Mouse (Mus musculus) retina, postnatal 7 days (tissue): ENCODE measurements around the gene Erf.

Source experiments
- DNase-seq: peaks from one replicate; pipeline ENCODE4 v3.0.0-alpha.2; 2012; ENCODE audit warnings: low read depth, low spot score

Gene Erf

GRCm38 (mm10) chr7:25238829-25239623 is 11.5 kb downstream of the Erf start:
- DNase-seq: peak; percentile 79

DNA sequence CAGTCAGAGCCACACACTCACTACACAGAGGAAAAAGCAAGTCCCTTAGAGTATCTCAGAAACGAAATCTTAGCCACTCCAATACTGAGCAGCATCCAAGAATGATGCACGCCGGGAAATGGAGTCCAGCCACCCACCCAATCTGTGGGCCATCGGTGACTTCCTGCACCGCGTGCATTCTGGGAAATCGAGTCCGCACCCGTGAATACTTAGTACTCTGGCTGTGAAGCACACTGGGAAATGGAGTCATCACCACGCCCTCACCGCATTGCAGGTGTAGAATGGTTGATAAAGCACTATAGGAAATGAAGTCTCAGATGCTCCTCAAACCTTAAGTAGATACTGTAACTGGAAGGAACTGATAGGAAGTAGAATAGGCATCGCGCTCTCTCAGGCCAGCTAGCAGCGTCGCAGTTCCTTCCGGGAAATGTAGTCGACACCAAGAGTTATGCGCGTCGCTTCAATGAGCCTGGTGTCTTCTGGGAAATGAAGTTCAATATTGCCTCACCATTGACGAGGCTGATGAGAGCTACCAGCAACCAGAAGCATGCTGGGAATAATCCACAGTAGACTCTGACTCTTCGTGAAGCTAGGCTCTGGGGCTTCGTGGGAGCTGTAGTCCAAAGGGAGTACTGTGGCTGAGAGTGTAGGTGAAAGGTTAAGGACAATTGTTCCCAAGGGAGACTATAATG is 12.4 kb downstream of the Erf start:
- DNase-seq: peak; percentile 92

DNA sequence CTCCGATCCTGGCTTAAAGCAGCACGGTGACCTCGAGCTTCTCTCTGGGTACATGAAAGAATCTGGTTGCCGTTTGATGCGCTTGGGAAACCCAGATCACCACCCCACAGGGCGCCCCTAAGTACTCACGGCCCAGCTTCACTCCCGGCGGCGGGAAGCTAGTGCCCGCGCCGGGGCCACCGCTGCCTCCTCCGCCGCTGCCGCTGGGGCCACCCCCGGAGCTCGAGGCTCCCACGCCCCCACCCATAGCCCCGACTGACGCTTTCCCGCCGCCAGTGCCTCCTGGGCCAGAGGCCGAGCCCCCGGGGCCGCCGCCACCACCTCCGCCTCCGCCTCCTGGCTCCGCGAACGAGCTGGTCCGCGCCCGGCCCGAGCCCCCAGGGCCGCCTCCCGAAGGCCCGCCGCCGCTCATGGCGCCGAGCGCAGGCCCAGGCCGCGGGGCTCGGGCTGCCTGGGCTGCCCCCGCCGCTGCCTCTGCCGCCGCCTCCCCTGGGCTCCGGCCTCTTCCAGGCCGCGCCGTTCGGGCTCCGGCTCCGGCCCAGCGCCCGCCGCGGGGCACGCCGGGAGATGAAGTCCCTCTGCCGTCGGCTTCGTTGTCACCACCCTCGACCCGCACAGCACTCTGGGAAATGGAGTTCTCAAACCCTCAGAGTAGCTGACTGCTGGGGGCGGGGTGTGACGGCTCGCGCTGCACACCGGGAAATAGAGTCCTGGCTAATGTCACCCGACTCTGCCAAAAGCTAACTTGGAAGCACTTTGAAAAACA is 13.1 kb downstream of the Erf start, which contains the start of gene Gsk3a:
Gsk3a (minus strand) TSS at position 603 of the 766 bp plus-strand sequence.
- DNase-seq: peak; percentile 98

DNA sequence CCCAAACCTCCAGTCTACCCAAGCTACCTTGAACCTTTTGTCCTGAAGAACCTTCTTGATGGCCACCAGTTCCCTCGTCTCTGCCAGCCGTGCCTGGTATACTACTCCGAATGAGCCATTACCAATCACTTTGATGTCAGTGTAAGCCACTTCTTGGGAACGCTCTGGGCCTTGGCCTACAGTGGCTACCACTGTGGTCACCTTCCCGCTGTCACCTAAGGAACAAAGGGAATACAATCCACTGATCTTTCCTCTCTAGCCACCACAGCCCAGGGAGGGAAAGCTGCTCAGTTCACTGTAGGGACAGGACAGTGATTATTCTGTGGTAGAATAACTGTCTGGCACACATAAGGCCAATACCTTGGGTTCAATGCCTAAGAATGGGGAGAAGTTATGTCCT is 15.0 kb downstream of the Erf start:
- no peak for DNase-seq

DNA sequence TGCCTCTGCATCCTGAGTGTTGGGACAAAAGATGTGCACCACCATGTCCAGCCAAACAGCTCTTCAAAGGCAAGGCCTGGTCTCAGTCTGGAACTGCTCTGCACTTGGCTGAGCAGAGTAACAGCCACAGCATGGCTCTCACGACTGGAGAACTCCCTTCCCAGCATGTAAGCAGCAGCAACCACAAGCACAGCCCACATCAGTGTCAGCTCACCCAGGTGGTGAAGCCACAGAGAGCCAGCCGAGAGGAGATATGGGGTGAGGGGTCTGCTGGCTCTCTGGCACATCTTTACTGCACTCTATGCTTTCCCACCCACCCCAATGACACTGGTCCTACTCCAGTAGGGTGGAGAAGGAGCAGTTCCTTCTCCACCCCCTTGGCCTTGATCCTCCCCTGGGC is 17.5 kb downstream of the Erf start:
- no peak for DNase-seq

DNA sequence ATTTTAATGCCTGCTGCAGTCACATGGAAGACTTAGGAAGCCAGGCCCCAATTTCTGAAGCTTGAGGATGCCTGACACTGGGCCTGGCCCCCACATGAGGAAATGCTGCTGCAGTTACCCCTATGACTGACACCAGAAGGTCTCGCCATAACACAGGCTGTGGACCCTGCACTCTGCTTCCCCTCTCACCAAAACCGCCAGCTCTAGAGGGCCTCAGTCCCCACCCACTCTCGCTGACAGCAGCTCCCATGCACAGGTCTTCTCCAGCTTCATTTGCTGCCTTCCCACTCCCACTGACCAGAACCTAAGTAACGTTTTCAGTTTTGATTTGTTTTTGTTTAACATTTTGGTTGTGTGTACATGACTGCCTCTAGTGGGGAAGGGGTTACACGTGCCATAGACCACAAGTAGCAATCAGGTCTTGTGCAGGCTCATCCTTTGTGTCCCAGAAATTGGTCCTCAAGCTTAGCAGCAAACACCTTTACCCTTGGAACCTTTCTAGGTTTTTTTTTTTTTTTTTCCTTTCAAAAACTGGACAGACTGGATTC is 18.4 kb downstream of the Erf start:
- no peak for DNase-seq

DNA sequence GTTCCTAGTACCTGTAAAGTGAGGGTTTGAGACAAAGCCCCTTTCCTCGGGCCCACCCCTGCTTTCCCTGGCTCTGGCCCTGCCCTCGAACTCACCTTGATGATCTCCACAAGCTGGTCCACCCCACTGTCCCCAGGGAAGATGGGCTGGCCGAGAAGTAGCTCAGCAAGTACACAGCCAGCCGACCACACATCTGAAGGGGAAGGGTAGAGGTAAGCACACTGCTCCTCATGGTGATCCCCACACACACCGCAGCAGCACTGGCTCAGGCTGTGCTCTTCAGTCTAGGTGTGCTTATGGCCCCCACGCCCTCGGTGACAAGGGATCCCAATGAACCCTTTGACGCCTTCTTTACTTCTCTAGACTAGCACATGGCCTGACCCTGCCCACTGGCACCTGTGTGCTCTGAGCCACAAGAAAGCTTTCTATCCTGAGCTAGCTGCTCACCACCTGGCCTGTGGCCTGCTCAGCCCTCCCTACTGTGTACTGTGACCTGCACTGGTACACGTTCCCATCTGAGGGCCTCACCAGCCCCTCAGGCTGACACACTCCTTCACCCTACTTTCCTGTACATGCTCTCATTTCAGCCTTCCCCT is 19.8 kb downstream of the Erf start:
- no peak for DNase-seq

DNA sequence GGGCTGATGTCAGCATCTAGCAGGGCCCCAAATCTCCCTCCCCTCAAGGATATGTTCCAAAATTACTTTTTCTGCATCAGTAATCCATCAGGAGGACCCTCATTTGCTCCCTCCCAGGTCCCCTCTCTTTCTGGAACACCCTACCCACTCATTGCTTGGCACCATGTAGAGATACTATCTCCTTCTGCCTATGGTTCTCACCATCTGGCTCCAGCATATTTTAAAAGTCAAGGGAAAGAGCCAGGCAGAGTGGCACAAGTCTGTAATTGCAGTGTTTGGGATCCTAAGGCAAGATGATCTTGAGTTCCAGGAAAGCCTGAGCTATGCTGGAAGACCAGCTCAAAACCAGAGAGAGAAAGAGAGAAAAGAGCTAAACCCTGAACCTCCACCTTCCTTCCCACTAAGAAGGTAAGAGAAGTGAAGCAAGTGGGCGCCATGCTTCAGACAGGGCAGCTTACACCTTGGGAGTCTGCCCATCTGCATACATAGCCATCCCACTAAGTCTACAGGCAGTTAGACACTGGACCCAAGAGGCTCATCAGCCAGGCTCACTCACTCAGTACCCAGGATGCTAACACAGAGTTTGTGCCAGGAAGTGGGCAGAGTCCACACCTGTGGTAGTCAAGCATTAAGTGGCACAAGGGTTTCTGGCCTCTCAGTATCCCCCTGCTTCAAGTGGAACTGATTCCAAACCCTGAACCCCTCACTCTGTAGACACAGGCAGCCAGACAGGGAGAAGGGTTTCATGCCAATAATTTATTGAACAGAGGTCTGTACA is 22.8 kb downstream of the Erf start:
- no peak for DNase-seq

- DNase-seq: no peak
Measured at GRCm38 (mm10) chr7:25222275-25222967, 28.1 kb downstream of the Erf start.

- peak; percentile 98 for DNase-seq
Measured at GRCm38 (mm10) chr7:25221102-25221883, 29.3 kb downstream of the Erf start, which contains the start of gene Zfp526. Zfp526 (plus strand) TSS chr7:25221425.

DNA sequence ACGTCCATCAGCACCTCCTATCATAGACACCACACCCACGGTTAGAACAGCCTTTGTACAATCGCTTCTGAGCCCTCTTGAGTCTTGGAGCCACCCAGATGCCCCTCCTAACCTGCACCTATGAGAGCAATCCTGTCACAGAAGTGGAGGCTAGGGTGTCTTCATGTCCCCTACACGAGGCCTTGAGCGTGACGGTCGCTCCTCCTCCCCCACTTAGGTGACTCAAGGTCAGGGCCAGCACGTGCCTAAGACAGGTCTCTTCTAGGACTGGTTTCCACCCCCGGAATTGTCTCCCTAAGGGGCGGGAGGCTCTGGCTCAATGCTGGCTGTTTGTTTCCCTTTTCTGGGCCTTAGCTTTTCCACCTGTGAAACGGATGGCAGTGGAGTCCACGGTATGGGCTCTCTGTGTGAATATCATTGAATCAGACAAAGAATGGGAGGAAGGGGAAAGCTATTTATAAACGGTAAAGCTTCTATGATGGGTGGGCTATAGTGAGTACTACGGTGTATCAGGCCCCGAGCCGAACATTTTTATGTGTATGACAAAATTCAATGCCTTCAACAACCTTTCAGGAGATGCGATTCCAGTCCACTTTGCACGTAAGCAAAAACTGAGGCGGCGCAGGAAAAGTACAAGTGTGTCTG is 30.0 kb downstream of the Erf start, which contains the start of gene Dedd2:
Dedd2 (minus strand) TSS at position 159 of the 645 bp plus-strand sequence.
- no peak for DNase-seq

- peak; percentile 94 for DNase-seq
Measured at GRCm38 (mm10) chr7:25219756-25220456, 30.7 kb downstream of the Erf start.

DNA sequence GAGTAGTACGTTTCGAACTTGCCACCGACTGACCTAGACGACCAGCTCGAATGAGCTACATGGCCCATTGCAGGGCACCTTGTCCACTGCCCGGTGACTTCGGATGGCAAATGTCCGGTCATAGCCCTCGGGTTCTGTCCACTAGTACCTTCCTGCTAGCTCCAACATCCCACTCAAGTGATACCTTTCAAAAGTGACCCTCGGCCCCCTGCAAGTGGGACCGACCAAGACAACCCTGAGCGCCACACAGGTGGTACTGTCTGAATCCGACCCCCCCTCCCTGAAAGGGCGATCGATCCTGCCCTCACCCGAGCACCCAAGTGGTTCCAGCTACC is 31.2 kb downstream of the Erf start:
- no peak for DNase-seq

- peak; percentile 60 for DNase-seq
Measured at GRCm38 (mm10) chr7:25218705-25219415, 31.7 kb downstream of the Erf start.

- DNase-seq: no peak
Measured at GRCm38 (mm10) chr7:25217653-25218395, 32.7 kb downstream of the Erf start.

DNA sequence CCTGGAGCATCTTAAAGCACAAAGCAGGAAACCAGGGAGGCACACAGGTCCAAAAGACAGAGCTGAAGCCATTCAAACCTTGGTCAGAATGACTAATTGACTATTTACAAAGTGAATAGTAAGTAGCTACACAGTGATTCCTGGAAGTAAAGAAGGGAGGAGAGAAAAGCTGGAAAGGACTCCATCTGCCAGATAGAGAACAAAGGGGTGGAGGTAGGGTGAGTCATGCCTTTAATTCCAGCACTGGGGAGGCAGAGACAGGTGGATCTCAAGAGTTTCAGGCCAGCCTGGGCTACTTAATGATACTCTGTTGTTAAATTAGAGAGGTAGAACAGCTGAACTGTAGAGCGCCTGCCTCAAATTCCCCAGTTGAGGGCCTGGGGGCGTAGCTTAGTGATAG is 36.4 kb downstream of the Erf start:
- DNase-seq: no peak

- DNase-seq: no peak
Measured at GRCm38 (mm10) chr7:25213099-25213498, 37.5 kb downstream of the Erf start.
